Comparison of ENCODE assay signal across 1 mouse cellular context in genomic region chr9:119994207-119994606, GRCm38 (mm10).
TF ChIP-seq lines count a peak whose summit lies in the region.

No protein-coding gene starts in this region.

TF ChIP-seq in ES-E14, 5 proteins besides CTCF, POLR2A, EP300 and RAD21 (continued from another document):
- TF ChIP-seq MAFK (IDR thresholded peaks at IDR 0.05; ENCODE audit: insufficient read depth, low read depth, low read length) (peak; percentile 42; the same call in 1 of the 2 replicates), CHD2 (IDR thresholded peaks at IDR 0.05; ENCODE audit: low read depth, low read length) (no peak)
